Mouse (Mus musculus): ENCODE measurements around the gene Cacfd1.
A peak's percentile ranks its signal among the peaks of the same experiment; 100 is the strongest.

Gene Cacfd1

GRCm38 (mm10) chr2:27026857-27027617 lies 17.3 kb downstream of the Cacfd1 start:
- no peak for DNase-seq (ENCODE audit: low spot score in 2 of 2)

- peak; percentile 89 for DNase-seq (ENCODE audit: low spot score in 2 of 2)
Measured at GRCm38 (mm10) chr2:27027618-27028436, 18.1 kb downstream of the Cacfd1 start, which contains the start of gene Slc2a6. Gene Slc2a6 (minus strand): TSS chr2:27027998.

GRCm38 (mm10) chr2:27028437-27029015 lies 18.8 kb downstream of the Cacfd1 start:
- peak in 1 of 2 experiments; percentile 7 for DNase-seq (ENCODE audit: low spot score in 2 of 2)

- no peak for DNase-seq (ENCODE audit: low spot score in 2 of 2)
Measured at GRCm38 (mm10) chr2:27032361-27032760, 22.6 kb downstream of the Cacfd1 start.

GRCm38 (mm10) chr2:27036003-27036402 lies 26.3 kb downstream of the Cacfd1 start:
- DNase-seq (ENCODE audit: low spot score in 2 of 2), result no peak

- no peak for DNase-seq (ENCODE audit: low spot score in 2 of 2)
Measured at GRCm38 (mm10) chr2:27037008-27037407, 27.3 kb downstream of the Cacfd1 start.

- peak in 1 of 2 experiments; percentile 71 for DNase-seq (ENCODE audit: low spot score in 2 of 2)
Measured at GRCm38 (mm10) chr2:27038596-27038995, 28.9 kb downstream of the Cacfd1 start.

- DNase-seq (ENCODE audit: low spot score in 2 of 2), result no peak
Measured at GRCm38 (mm10) chr2:27039286-27039685, 29.6 kb downstream of the Cacfd1 start.

- DNase-seq (ENCODE audit: low spot score in 2 of 2), result no peak
Measured at GRCm38 (mm10) chr2:27042131-27042844, 32.6 kb downstream of the Cacfd1 start.

GRCm38 (mm10) chr2:27043461-27043860 lies 33.7 kb downstream of the Cacfd1 start:
- peak; percentile 73 to 86 for DNase-seq (ENCODE audit: low spot score in 2 of 2)

- no peak for DNase-seq (ENCODE audit: low spot score in 2 of 2)
Measured at GRCm38 (mm10) chr2:27044166-27044565, 34.4 kb downstream of the Cacfd1 start.

- DNase-seq (ENCODE audit: low spot score in 2 of 2), result no peak
Measured at GRCm38 (mm10) chr2:27044641-27045040, 34.9 kb downstream of the Cacfd1 start.

- DNase-seq (ENCODE audit: low spot score in 2 of 2), result peak in 1 of 2 experiments; percentile 49
Measured at GRCm38 (mm10) chr2:27045979-27046770, 36.4 kb downstream of the Cacfd1 start.

- DNase-seq (ENCODE audit: low spot score in 2 of 2), result no peak
Measured at GRCm38 (mm10) chr2:27049408-27049807, 39.7 kb downstream of the Cacfd1 start.

GRCm38 (mm10) chr2:27058251-27058650 lies 48.5 kb downstream of the Cacfd1 start:
- DNase-seq (ENCODE audit: low spot score in 2 of 2), result no peak

GRCm38 (mm10) chr2:27058751-27059150 lies 49.0 kb downstream of the Cacfd1 start:
- no peak for DNase-seq (ENCODE audit: low spot score in 2 of 2)

- no peak for DNase-seq (ENCODE audit: low spot score in 2 of 2)
Measured at GRCm38 (mm10) chr2:27059187-27059586, 49.5 kb downstream of the Cacfd1 start.

GRCm38 (mm10) chr2:27067124-27067523 lies 57.4 kb downstream of the Cacfd1 start:
- no peak for DNase-seq (ENCODE audit: low spot score in 2 of 2)

GRCm38 (mm10) chr2:27067996-27068395 lies 58.3 kb downstream of the Cacfd1 start:
- no peak for DNase-seq (ENCODE audit: low spot score in 2 of 2)

GRCm38 (mm10) chr2:27069646-27070045 lies 59.9 kb downstream of the Cacfd1 start:
- DNase-seq (ENCODE audit: low spot score in 2 of 2), result no peak

Data from frontal cortex, postnatal 10 days (tissue).